Mouse (Mus musculus) kidney, embryonic 16.5 days (tissue): Measurements from ENCODE around the gene Ltbp4. TPM values are rescaled to one million over a fixed set of nuclear protein-coding genes. Genes with fewer than 3 reads are reported as not detected.

Experiments used
- ATAC-seq: fragments of 200-750 bp; cut with Nextera tagmentation; 2 replicates; pipeline ENCODE4 v1.8.0; 2017; ENCODE audit warnings: moderate TSS enrichment; ENCODE audit not compliant: low FRiP score, low TSS enrichment
- H3K27ac ChIP-seq: fragments of 300-500 bp; sonication (generic); 2 replicates; pipeline ENCODE4 v1.5.1; 2014; ENCODE audit warnings: low read length
- H3K27me3 ChIP-seq: fragments of 300-500 bp; sonication (generic); 2 replicates; pipeline ENCODE4 v1.6.1; 2014; ENCODE audit warnings: low read length, control low read depth, mixed read lengths; ENCODE audit not compliant: insufficient read depth
- H3K36me3 ChIP-seq: fragments of 300-500 bp; sonication (generic); 2 replicates; pipeline ENCODE4 v1.6.1; 2014; ENCODE audit warnings: low read length, control low read depth, mixed read lengths; ENCODE audit not compliant: insufficient read depth
- H3K4me1 ChIP-seq: fragments of 300-500 bp; sonication (generic); 2 replicates; pipeline ENCODE4 v1.6.1; 2014; ENCODE audit warnings: low read length, control low read depth, mixed read lengths; ENCODE audit not compliant: insufficient read depth
- H3K4me2 ChIP-seq: fragments of 300-500 bp; sonication (generic); replicated peaks from 2 replicates; pipeline ENCODE4 v1.6.1; 2014; ENCODE audit warnings: low read depth, low read length
- H3K4me3 ChIP-seq: fragments of 300-500 bp; sonication (generic); 2 replicates; pipeline ENCODE4 v1.5.1; 2014; ENCODE audit warnings: mild to moderate bottlenecking, low read length
- H3K9ac ChIP-seq: fragments of 300-500 bp; sonication (generic); replicated peaks from 2 replicates; pipeline ENCODE4 v1.6.1; 2014; ENCODE audit warnings: low read length
- H3K9me3 ChIP-seq: fragments of 300-500 bp; sonication (generic); 2 replicates; pipeline ENCODE4 v1.6.1; 2016; ENCODE audit warnings: low read length, control low read depth
- WGBS: fragments of 180-500 bp; shearing (Covaris S2); extraction: QIAGEN DNeasy Blood & Tissue Kit; methylation state at CpG from one replicate; pipeline ENCODE4 v1.1.7; 2014; 5-methylcytosine and 5-hydroxymethylcytosine counted together
- polyA plus RNA-seq: library from polyadenylated mRNA; unstranded; fragments of >200 nt; fragmentation: Nextera tagmentation; extraction: Ambion mirVana; gene quantifications from 2 replicates; pipeline ENCODE4 v1.2.1, GENCODE M21; 2015

The Ltbp4 gene
- polyA plus RNA-seq, 1 experiment from 2014 or later = 55.8 TPM

DNA sequence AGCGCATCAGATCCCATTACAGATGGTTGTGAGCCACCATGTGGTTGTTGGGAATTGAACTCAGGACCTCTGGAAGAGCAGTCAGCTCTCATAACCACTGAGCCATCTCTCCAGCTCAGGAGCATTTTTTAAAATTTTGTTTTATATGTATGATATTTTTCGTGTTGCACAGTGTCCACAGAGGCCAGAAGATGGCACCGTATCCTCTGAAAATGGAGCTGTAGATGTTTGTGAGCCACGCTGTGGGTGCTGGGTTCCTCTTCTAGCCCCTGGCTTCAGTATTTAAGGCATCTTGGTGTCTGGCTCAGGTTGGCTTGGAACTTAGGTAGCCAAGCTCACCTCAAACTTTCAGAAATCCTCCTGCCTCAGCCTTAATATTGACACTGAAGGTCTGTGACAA, 41.0 kb downstream of the Ltbp4 start:
- no peak for ATAC-seq
- H3K4me1 ChIP-seq = no peaks in the 10 kb centered on the region
- no peak overlapping the region for H3K27ac ChIP-seq
- H3K4me3 ChIP-seq = no peak overlapping the region
- WGBS = 94% methylated on average over 4 of the region's 4 CpGs
- no peak overlapping the region for H3K9ac ChIP-seq
- H3K9me3 ChIP-seq = 0 out of 2 replicates have a peak, but pooled peaks cover 4% of the 10 kb centered on the region
- no peaks in the 10 kb centered on the region for H3K27me3 ChIP-seq
- no peaks in the 10 kb centered on the region for H3K36me3 ChIP-seq
- H3K4me2 ChIP-seq = no peak overlapping the region

- 77% methylated on average over 4 of the region's 4 CpGs for WGBS
- H3K4me3 ChIP-seq = no peak overlapping the region
- no peak for ATAC-seq
- H3K9ac ChIP-seq = no peak overlapping the region
- no peak overlapping the region for H3K4me2 ChIP-seq
- H3K4me1 ChIP-seq = no peaks in the 10 kb centered on the region
- no peaks in the 10 kb centered on the region for H3K36me3 ChIP-seq
- no peaks in the 10 kb centered on the region for H3K27me3 ChIP-seq
- 0 out of 2 replicates have a peak, but pooled peaks cover 4% of the 10 kb centered on the region for H3K9me3 ChIP-seq
- H3K27ac ChIP-seq = no peak overlapping the region
Observed at GRCm38 (mm10) chr7:27295956-27296355, 41.5 kb downstream of the Ltbp4 start.

DNA sequence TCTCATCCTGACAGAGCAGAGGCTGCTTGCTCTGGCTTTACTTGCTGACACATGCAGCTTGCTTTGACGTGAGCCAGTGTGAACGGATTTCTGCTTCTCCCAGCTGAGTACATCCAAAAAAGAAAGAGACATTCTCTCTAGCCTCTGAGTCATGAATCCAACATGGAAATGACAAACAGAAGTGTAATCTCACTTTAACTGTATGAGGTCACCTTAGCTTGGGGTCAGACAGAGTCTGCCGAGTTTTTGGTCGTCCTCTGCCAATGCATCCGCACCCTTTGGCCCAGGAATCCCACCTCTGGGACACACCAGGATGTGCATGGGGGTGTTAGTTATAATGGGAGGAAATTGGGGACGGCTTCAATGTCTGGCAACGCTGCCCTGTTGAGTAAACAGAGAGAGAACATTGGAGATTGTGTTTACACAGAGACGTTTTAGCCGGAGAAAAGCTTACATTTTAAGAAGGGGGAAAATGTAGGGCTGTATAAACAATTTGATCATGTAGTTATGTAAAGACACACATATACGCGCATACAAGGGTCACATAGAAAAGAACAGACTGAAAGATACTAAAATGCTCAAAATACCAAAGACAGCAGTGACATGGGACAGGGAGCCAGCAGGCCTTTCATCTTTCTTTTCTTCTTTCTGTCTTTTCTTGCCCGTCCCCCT, 45.6 kb downstream of the Ltbp4 start:
- ATAC-seq = no peak
- no peak overlapping the region for H3K4me2 ChIP-seq

DNA sequence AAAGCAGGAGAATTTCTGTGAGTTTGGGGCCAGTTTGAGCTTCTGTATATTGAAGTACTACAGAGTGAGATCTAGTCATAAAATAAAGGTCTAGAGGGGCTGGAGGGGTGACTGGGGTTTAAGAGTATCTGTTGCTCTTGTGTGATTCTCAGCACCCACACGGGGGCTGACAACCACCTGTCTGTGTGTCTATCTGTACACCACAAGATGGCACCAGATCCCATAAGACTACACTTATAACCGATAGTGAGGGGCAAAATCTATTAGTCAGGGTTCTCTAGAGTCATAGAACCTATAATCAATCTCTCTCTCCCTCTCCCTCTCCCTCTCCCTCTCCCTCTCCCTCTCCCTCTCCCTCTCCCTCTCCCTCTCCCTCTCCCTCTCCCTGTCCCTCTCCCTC, 46.9 kb downstream of the Ltbp4 start:
- Histone ChIP-seq H3K9ac (no peak overlapping the region), H3K27ac (no peak overlapping the region), H3K4me2 (no peak overlapping the region), H3K9me3 (0 out of 2 replicates have a peak, but pooled peaks cover 3% of the 10 kb centered on the region), H3K4me1 (peaks cover under 1% of the 10 kb centered on the region; the same call in 1 of the 2 replicates), H3K36me3 (no peaks in the 10 kb centered on the region), H3K4me3 (no peak overlapping the region), H3K27me3 (no peaks in the 10 kb centered on the region)
- ATAC-seq = no peak
- WGBS = 67% methylated on average over 2 of the region's 2 CpGs

More for the DNA sequence above, 45.6 kb downstream of the Ltbp4 start:
- Histone ChIP-seq H3K36me3 (no peaks in the 10 kb centered on the region), H3K9ac (no peak overlapping the region), H3K27ac (no peak overlapping the region), H3K9me3 (0 out of 2 replicates have a peak, but pooled peaks cover 3% of the 10 kb centered on the region), H3K27me3 (no peaks in the 10 kb centered on the region), H3K4me1 (no peaks in the 10 kb centered on the region), H3K4me3 (no peak overlapping the region)
- 45% methylated on average over 12 of the region's 12 CpGs for WGBS

DNA sequence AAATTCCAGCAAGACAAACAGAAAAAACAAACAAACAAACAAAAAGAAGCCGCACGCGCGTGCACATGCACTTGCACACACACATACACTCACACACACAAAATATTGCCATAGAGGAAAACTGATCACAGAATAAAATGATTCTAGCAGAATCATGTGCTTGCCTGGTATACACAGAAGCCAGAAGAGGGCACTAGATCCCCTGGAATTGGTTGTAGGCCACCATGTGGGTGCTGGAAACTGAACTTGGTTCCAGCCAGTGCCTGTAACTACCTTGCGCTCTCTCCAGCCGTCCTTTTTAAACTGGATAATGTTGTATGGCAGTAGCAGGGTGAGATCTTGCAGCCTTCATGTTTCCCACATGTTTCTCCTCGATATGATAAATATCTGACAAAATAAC, 48.8 kb downstream of the Ltbp4 start:
- Histone ChIP-seq H3K9ac (no peak overlapping the region), H3K36me3 (no peaks in the 10 kb centered on the region), H3K4me2 (no peak overlapping the region), H3K4me1 (peaks cover 11% of the 10 kb centered on the region), H3K9me3 (0 out of 2 replicates have a peak, but pooled peaks cover 3% of the 10 kb centered on the region), H3K27me3 (no peaks in the 10 kb centered on the region), H3K4me3 (no peak overlapping the region), H3K27ac (no peak overlapping the region)
- 86% methylated on average over 7 of the region's 7 CpGs for WGBS
- ATAC-seq = no peak

DNA sequence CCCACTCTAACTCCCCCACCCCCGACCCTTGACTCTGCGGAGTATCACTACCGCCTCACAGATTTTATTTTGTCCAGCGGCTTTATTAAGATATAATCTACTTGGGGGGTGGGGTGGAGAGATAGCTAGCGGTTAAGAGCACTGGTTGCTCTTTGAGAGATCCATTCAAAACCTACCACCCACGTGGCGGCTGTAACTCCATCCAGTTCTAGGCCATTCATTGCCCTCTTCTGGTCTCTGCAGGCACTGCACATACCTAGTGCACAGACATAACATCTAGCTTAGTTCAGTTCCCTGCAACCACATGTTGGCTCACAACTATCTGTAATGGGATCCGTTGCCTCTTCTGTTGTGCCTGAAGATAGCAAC, 51.8 kb downstream of the Ltbp4 start:
- Histone ChIP-seq H3K4me1 (peaks cover 30% of the 10 kb centered on the region), H3K36me3 (0 out of 2 replicates have a peak, but pooled peaks cover 7% of the 10 kb centered on the region), H3K27ac (no peak overlapping the region), H3K27me3 (no peaks in the 10 kb centered on the region), H3K9ac (no peak overlapping the region), H3K9me3 (0 out of 2 replicates have a peak, but pooled peaks cover 3% of the 10 kb centered on the region), H3K4me3 (peak overlapping the region; percentile 21; the same call in 1 of the 2 replicates), H3K4me2 (peak overlapping the region; percentile 43)
- WGBS = 6% methylated on average over 8 of the region's 8 CpGs
- ATAC-seq = peak; percentile 73

DNA sequence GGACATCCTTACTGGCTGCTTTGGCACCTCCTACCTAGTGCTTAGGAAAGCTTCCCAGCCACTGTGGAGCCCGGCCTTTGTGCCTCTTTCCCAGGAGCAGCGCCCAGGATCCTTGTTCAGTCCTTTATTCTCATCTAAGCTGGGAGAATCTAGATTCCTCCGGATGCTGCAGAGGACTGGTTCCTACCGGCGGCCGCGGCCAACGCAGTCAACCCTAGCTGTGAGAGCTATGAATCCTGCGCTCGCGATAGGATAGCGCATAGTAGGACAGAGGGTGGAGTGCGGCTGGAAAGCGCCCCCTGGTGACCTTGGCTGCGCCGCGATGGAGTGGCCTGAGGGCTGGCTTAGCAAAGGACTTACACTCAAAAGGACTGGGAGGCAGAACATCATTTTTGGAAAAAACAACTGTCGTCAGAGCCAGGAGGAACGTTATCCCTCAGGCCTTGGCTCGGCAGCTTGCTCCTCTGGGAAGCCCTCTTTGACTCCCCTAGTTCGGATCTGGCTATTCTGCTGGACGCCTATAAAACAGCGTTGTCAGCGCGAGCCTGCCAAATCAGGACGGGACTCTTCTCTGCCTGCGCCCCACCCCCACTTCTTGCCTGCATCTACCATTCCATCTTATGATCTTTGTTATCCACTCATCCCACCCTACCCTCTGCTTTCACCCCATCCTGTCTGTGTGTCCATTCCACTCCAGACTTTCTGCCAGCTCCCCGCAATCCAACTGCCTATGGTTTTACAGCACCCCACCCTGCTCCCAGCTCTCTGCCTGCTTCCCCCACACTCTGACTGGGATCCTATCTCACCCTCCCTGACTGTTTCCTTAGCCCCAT, 52.4 kb downstream of the Ltbp4 start:
- Histone ChIP-seq H3K27me3 (no peaks in the 10 kb centered on the region), H3K9ac (peak overlapping the region; percentile 9), H3K27ac (0 out of 2 replicates have a peak overlapping the region, but pooled peaks have one; percentile 38), H3K36me3 (0 out of 2 replicates have a peak, but pooled peaks cover 12% of the 10 kb centered on the region), H3K9me3 (0 out of 2 replicates have a peak, but pooled peaks cover 3% of the 10 kb centered on the region), H3K4me3 (peak overlapping the region; percentile 21), H3K4me2 (peak overlapping the region; percentile 43), H3K4me1 (peaks cover 30% of the 10 kb centered on the region)
- WGBS = 2% methylated on average over 28 of the region's 28 CpGs
- ATAC-seq = peak; percentile 50

DNA sequence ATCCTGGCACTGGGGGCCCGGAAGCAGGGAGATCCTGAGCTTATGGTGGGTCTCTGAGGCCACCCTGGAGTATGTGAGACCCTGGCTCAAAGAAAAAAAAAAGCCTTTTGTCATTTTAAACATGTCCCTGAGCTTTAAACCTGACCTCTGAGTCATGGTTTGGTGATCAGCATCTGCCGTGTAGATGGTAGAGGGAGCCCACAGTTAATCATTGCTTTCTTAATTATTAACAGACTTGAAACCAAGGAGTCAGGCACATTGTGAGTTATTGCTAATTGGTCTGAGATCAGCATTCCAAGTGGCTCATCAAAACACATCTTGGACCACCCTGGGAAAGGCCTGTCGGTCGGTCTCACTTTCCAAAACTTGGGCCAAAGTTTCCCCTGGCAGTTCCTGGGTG, 55.3 kb downstream of the Ltbp4 start:
- Histone ChIP-seq H3K36me3 (peaks cover 26% of the 10 kb centered on the region), H3K9me3 (no peaks in the 10 kb centered on the region), H3K9ac (peak overlapping the region; percentile 53; the same call in 1 of the 2 replicates), H3K4me1 (peaks cover 30% of the 10 kb centered on the region), H3K4me3 (no peak overlapping the region), H3K27me3 (no peaks in the 10 kb centered on the region), H3K27ac (peak overlapping the region; percentile 91), H3K4me2 (peak overlapping the region; percentile 26)
- peak; percentile 40; the same call in 1 of the 2 replicates for ATAC-seq
- 24% methylated on average over 4 of the region's 4 CpGs for WGBS

DNA sequence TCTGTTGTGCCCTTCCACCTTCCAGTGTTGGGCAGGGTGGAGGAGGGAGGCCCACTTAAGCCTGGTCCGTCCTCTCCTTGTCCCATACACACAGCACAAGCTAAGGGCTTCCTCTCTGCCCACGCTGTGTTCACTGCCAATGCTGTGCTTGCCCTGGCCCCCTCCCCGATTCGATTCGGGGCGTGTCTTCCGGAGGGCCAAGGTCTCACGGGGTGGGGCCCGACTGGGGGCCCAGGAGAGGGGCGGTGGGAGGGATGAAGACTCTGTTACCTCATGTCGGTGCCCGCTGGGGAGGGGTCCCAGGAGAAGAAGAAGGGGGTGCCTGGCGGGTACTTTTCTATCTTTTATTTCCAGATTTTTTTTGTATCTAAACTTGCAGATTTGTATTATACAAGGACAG, 55.8 kb downstream of the Ltbp4 start:
- H3K4me2 ChIP-seq = peak overlapping the region; percentile 26
- H3K27me3 ChIP-seq = no peaks in the 10 kb centered on the region
- ATAC-seq = peak; percentile 46; the same call in 1 of the 2 replicates
- 40% methylated on average over 13 of the region's 13 CpGs for WGBS
- no peak overlapping the region for H3K4me3 ChIP-seq
- H3K9me3 ChIP-seq = no peaks in the 10 kb centered on the region
- peaks cover 31% of the 10 kb centered on the region for H3K36me3 ChIP-seq
- peak overlapping the region; percentile 53; the same call in 1 of the 2 replicates for H3K9ac ChIP-seq
- H3K4me1 ChIP-seq = peaks cover 30% of the 10 kb centered on the region
- peak overlapping the region; percentile 91 for H3K27ac ChIP-seq
